Mouse (Mus musculus) stomach, postnatal 0 days (tissue): ENCODE data around the gene Cactin. TPM values are rescaled to one million over a fixed set of nuclear protein-coding genes. Genes with fewer than 3 reads are reported as not detected.

ENCODE experiments used
- ATAC-seq: fragments of 200-750 bp; cut with Nextera tagmentation; 2 replicates; pipeline ENCODE4 v1.8.0; 2017; ENCODE audit not compliant: low FRiP score, low TSS enrichment
- DNase-seq: peaks from one replicate; pipeline ENCODE4 v3.0.0-alpha.2; 2016; ENCODE audit warnings: low spot score
- H3K27ac ChIP-seq: fragments of 300-500 bp; sonication (generic); replicated peaks from 2 replicates; pipeline ENCODE4 v1.5.1; 2014; ENCODE audit warnings: mild to moderate bottlenecking, control low read depth
- H3K27me3 ChIP-seq: fragments of 300-500 bp; sonication (generic); 2 replicates; pipeline ENCODE4 v1.6.1; 2014; ENCODE audit warnings: low read length; ENCODE audit not compliant: control insufficient read depth, insufficient read depth
- H3K36me3 ChIP-seq: fragments of 300-500 bp; sonication (generic); 2 replicates; pipeline ENCODE4 v1.6.1; 2014; ENCODE audit warnings: low read length, mixed read lengths; ENCODE audit not compliant: control insufficient read depth, insufficient read depth
- H3K4me1 ChIP-seq: fragments of 300-500 bp; sonication (generic); replicated peaks from 2 replicates; pipeline ENCODE4 v1.6.1; 2014; ENCODE audit warnings: antibody characterized with exemption; ENCODE audit not compliant: control insufficient read depth, insufficient read depth
- H3K4me2 ChIP-seq: fragments of 300-500 bp; sonication (generic); replicated peaks from 2 replicates; pipeline ENCODE4 v1.6.1; 2014; ENCODE audit warnings: low read depth, mild to moderate bottlenecking, control low read depth, moderate library complexity
- H3K4me3 ChIP-seq: fragments of 300-500 bp; sonication (generic); 2 replicates; pipeline ENCODE4 v1.5.1; 2014; ENCODE audit warnings: low read depth, low read length, control low read depth
- H3K9ac ChIP-seq: fragments of 300-500 bp; sonication (generic); 2 replicates; pipeline ENCODE4 v1.6.1; 2014; ENCODE audit warnings: mild to moderate bottlenecking, low read length, control low read depth, mixed read lengths
- H3K9me3 ChIP-seq: fragments of 300-500 bp; sonication (generic); 2 replicates; pipeline ENCODE4 v1.6.1; 2016; ENCODE audit warnings: low read length; ENCODE audit not compliant: control insufficient read depth
- CTCF ChIP-seq: IDR thresholded peaks from 2 replicates; pipeline ENCODE4 v1.5.1; 2016; ENCODE audit warnings: antibody characterized with exemption, low read depth, mild to moderate bottlenecking, moderate library complexity
- EP300 ChIP-seq: optimal IDR thresholded peaks from 2 replicates; pipeline ENCODE3; 2016; ENCODE audit warnings: antibody characterized with exemption
- WGBS: fragments of 180-500 bp; shearing (Covaris S2); extraction: QIAGEN DNeasy Blood & Tissue Kit; methylation state at CpG from one replicate; pipeline ENCODE4 v1.1.7; 2014; 5-methylcytosine and 5-hydroxymethylcytosine counted together
- polyA plus RNA-seq: library from polyadenylated mRNA; unstranded; fragments of >200 nt; fragmentation: Nextera tagmentation; extraction: Ambion mirVana; gene quantifications from 2 replicates; pipeline ENCODE4 v1.2.1, GENCODE M21; 2015

The Cactin gene
- polyA plus RNA-seq, 1 experiment from 2014 or later: 16.2 TPM

- Histone ChIP-seq H3K9me3 (no peaks in the 10 kb centered on the region), H3K27me3 (no peaks in the 10 kb centered on the region), H3K4me1 (peaks cover 6% of the 10 kb centered on the region), H3K27ac (no peak overlapping the region), H3K4me2 (no peak overlapping the region), H3K4me3 (no peak overlapping the region), H3K9ac (peak overlapping the region; percentile 23), H3K36me3 (no peaks in the 10 kb centered on the region)
- no peak for ATAC-seq
- 74% methylated on average over 9 of the region's 9 CpGs for WGBS
- DNase-seq: no peak
- TF ChIP-seq EP300: no peak
- TF ChIP-seq CTCF: no peak
Observed at GRCm38 (mm10) chr10:81300352-81300907, 20.5 kb upstream of the Cactin start.

- TF ChIP-seq EP300 (no peak), CTCF (no peak)
- H3K4me3 ChIP-seq: no peak overlapping the region
- no peaks in the 10 kb centered on the region for H3K9me3 ChIP-seq
- no peak for DNase-seq
- no peaks in the 10 kb centered on the region for H3K27me3 ChIP-seq
- H3K27ac ChIP-seq: no peak overlapping the region
- peaks cover 2% of the 10 kb centered on the region; the same call in 1 of the 2 replicates for H3K36me3 ChIP-seq
- H3K4me2 ChIP-seq: no peak overlapping the region
- peaks cover 6% of the 10 kb centered on the region; the same call in 1 of the 2 replicates for H3K4me1 ChIP-seq
- 73% methylated on average over 9 of the region's 9 CpGs for WGBS
- H3K9ac ChIP-seq: no peak overlapping the region
- ATAC-seq: no peak
Observed at GRCm38 (mm10) chr10:81301321-81301720, 19.6 kb upstream of the Cactin start.

- TF ChIP-seq CTCF (no peak), EP300 (no peak)
- peak overlapping the region; percentile 67 for H3K27ac ChIP-seq
- H3K4me3 ChIP-seq: no peak overlapping the region
- 36% methylated on average over 4 of the region's 4 CpGs for WGBS
- no peaks in the 10 kb centered on the region for H3K27me3 ChIP-seq
- H3K4me1 ChIP-seq: peaks cover 6% of the 10 kb centered on the region; the same call in 1 of the 2 replicates
- H3K36me3 ChIP-seq: peaks cover 10% of the 10 kb centered on the region
- ATAC-seq (no peak), DNase-seq (no peak)
- no peaks in the 10 kb centered on the region for H3K9me3 ChIP-seq
- H3K9ac ChIP-seq: 0 out of 2 replicates have a peak overlapping the region, but pooled peaks have one; percentile 38
- 0 out of 2 replicates have a peak overlapping the region, but pooled peaks have one; percentile 20 for H3K4me2 ChIP-seq
Observed at GRCm38 (mm10) chr10:81302288-81302687, 18.6 kb upstream of the Cactin start.

- no peaks in the 10 kb centered on the region for H3K27me3 ChIP-seq
- no peaks in the 10 kb centered on the region for H3K9me3 ChIP-seq
- DNase-seq: no peak
- H3K36me3 ChIP-seq: peaks cover 15% of the 10 kb centered on the region
- H3K4me1 ChIP-seq: peaks cover 6% of the 10 kb centered on the region; the same call in 1 of the 2 replicates
- peak overlapping the region; percentile 67 for H3K27ac ChIP-seq
- WGBS: 20% methylated on average over 14 of the region's 14 CpGs
- H3K4me3 ChIP-seq: no peak overlapping the region
- H3K4me2 ChIP-seq: peak overlapping the region; percentile 20; the same call in 1 of the 2 replicates
- TF ChIP-seq CTCF (no peak), EP300 (no peak)
- ATAC-seq: no peak; the same call in 1 of the 2 replicates
- H3K9ac ChIP-seq: peak overlapping the region; percentile 38; the same call in 1 of the 2 replicates
Observed at GRCm38 (mm10) chr10:81302781-81303218, 18.1 kb upstream of the Cactin start.

GRCm38 (mm10) chr10:81303258-81303657 lies 17.6 kb upstream of the Cactin start:
- H3K4me3 ChIP-seq: no peak overlapping the region
- no peaks in the 10 kb centered on the region for H3K27me3 ChIP-seq
- peak overlapping the region; percentile 38; the same call in 1 of the 2 replicates for H3K9ac ChIP-seq
- peaks cover 17% of the 10 kb centered on the region for H3K36me3 ChIP-seq
- no peak for DNase-seq
- peak overlapping the region; percentile 20; the same call in 1 of the 2 replicates for H3K4me2 ChIP-seq
- ATAC-seq: no peak
- no peaks in the 10 kb centered on the region for H3K9me3 ChIP-seq
- 60% methylated on average over 10 of the region's 10 CpGs for WGBS
- TF ChIP-seq CTCF (no peak), EP300 (no peak)
- peak overlapping the region; percentile 67 for H3K27ac ChIP-seq
- H3K4me1 ChIP-seq: peaks cover 6% of the 10 kb centered on the region; the same call in 1 of the 2 replicates

- H3K27ac ChIP-seq: no peak overlapping the region
- 67% methylated on average over 7 of the region's 7 CpGs for WGBS
Observed at GRCm38 (mm10) chr10:81303761-81304160, 17.1 kb upstream of the Cactin start.

More at GRCm38 (mm10) chr10:81303761-81304160, 17.1 kb upstream of the Cactin start:
- Histone ChIP-seq H3K4me1 (peaks cover 6% of the 10 kb centered on the region; the same call in 1 of the 2 replicates), H3K9ac (0 out of 2 replicates have a peak overlapping the region, but pooled peaks have one; percentile 38), H3K9me3 (no peaks in the 10 kb centered on the region), H3K4me2 (no peak overlapping the region), H3K36me3 (peaks cover 19% of the 10 kb centered on the region), H3K27me3 (no peaks in the 10 kb centered on the region), H3K4me3 (no peak overlapping the region)
- ATAC-seq (no peak), DNase-seq (no peak)
- TF ChIP-seq CTCF (no peak), EP300 (no peak)
